Mouse (Mus musculus): ENCODE data around the gene Tll1.
A peak's percentile ranks its signal among the peaks of the same experiment; 100 is the strongest.
"Not testable (repeated sequence)": the region's sequence is repeated elsewhere in the genome, so short reads cannot be mapped to it uniquely, and the experiment has no call there.

The Tll1 gene

DNA sequence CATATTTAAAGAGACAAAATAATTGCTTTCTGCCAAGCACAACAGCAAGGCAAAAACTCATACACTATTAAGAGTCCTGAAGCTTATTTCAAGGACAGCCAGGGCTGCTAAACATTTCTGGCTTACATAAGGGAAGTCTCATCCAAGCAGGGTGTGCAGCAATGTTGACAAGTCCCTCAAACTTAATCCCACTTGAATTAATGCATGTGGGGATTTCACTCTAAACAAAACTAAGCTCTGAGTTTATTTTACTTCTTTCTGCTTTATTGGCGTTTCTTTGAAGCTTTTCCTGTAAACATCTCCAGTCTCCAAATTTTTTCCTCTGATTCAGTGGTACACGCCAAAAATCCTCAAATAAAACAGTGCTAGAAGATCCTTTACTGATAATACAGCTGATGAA lies 146.2 kb downstream of the Tll1 start:
- no peak for DNase-seq (ENCODE audit: low read depth)

DNA sequence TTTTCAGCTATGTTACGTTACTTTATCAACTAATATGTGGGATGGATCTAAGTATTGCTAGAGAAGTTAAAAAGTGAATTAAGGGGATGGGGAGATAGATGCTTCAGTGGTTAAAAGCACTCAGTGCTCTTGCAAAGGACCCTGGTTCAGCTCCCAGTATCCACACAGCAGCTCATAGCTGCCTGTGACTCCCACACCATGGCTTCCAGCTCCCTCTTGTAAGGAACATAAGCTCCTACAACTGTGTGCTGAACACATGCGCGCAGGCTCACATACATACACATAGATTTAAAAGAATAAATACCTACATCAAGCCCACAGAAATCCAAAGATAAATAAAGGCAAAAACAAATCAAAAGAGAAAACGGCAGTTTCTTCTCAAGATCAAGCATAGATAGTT lies 148.5 kb downstream of the Tll1 start:
- DNase-seq (ENCODE audit: low read depth): no peak

DNA sequence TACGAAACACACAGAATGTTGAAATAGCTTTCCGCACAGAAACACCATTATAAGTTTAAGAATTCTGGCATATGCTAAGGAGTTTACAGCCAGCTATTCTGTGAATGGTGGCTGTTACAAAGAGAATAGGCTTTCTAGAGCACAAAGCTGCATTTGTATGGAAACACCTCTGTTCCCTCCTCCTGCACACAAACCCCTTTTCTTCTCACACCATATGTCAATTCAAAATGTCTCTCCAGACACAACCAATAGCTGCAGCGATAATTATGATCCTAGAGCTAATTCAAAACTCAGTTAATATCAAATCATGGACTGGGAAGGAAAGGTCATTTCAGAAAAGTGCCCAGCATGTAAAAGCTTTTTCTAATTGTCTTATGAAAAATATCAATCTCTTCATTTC lies 157.5 kb downstream of the Tll1 start:
- DNase-seq (ENCODE audit: low read depth): no peak

DNA sequence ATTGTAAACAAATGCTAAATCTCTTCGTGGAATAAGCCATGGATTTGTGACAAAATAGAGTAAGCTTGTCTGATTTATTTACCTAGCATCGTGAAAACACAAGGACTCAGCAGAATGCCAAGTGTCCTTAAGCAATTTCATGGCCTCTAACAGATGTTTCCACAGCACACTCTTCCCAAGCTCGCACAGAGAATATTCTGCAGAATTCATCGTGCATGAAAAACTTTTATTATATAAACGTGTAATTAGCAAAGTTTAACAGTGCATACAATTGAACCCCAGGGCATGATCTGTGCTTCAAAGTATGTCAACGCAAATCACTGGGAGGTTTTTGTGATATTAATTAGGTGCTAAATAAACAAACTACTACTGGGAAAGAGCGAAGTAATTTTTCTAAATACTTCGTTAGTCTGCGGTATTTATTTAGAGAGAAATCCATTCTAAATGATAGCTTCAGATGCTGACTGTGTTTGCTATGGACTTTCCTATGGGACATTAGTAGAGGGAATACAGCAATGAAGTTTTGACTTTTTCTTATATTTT lies 158.0 kb downstream of the Tll1 start:
- no peak for DNase-seq (ENCODE audit: low read depth)

DNA sequence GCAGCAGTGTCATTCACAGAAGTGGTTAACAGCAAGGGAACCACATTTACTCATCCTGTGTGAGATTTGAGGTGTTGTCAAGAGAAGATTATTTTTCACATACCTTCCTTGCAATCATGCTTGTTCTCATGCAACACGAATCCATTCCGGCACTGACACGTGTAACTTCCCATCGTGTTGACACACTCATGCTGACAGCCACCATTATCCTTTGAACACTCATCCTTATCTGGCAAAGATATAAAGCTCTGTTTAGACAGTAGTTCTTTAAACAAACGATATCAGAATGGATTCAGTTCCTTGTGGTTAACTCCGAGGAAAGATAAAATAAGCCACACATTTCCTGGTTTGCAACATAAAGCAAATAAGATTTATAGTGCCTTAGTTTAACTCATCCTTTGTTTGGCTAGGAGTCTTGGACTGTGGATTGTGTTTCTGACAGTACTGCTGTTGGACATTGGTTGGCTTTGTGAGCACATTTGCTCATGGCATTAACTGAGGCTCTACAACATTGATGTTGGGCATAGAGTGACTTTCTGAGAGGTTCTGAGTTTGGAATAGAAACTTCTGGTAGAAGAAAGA lies 164.7 kb downstream of the Tll1 start:
- no peak for DNase-seq (ENCODE audit: low read depth)

DNA sequence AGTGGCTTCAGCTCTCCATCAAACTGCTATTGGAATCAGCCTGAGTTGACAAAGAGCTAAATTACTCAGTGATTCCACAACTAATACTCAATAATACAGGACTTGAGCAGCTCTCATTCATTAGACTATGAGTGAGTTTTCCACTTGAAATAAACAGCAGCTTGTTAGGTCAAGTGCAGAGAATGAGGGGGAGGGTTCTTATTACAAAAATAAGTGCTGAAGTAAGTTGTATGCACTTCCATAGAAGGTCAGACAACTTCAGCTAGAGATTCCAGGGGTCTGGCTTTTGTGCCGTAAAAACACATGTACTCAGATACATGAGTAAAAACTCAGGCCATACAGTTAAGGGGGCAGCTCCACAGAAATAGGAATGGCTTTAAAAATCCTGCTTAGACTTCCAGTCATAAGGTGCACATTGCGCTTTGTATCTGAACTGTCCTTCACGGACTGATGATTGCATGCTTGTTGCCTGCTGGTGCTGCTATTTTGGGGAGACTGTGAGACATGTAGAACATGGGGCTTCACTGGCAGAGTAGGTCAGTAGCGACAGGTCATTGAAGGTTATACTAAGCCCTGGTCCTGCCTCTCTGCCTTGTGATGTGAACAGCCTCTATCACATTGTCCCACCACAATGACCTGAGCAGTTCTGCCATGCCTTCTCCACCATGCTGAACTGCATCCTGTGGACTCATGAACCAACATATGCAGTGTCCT lies 175.2 kb downstream of the Tll1 start:
- DNase-seq (ENCODE audit: low read depth): no peak

DNA sequence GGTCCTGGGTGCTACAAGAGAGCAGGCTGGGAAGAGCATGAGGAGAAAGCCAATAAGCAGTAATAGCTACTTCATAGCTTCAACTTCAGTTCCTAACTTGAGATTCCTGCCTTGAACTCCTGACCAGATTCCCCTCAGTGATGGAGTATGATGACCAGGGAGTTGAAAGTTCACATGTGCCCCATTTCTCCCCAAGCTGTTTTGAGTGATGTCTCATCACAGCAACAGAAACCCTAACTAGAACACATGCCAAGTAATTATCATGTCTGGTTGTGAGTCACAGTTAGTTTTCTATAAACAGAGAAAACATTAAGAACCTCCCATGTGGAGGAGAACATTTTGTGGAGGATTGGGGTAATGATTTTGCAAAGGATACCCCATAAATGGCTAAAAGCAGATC lies 176.0 kb downstream of the Tll1 start:
- DNase-seq (ENCODE audit: low read depth): peak; percentile 42

DNA sequence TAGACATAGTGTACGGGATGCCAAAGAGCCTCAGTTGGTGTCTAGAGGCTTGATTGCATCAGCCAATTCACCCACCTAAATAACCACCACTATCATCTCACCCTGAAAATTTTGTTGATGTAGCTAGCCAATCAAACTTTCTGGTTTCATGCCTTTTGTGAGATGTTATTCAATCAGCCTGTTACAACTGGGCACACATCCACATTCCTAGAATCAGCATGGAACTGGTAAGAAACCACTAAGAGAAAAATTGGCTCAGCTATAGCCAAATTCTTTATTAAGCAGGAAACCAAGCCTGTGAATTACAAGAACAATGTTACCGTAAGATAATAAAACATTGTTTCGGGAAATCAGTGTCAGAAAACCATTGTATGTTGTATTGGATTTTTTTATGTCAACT lies 176.5 kb downstream of the Tll1 start:
- DNase-seq (ENCODE audit: low read depth): peak; percentile 78

DNA sequence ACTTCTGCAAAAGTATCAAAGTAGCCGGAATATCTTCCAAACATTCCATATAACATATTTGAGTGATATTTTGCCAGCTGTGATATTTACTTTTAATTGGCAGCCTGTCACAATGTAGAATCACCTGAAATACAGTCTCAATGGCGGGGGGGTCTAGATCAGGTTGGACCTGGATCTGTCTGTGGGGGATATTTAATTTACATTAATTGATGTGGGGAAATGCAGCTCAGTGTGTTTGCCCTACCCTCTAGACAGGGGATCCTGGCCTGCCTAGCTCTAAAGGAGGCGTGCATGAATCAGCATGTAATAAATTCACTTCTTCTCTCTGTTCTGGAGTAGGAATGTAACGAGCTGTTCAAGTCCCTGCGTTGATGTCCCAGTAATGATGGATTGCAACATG lies 181.7 kb downstream of the Tll1 start:
- DNase-seq (ENCODE audit: low read depth): no peak

DNA sequence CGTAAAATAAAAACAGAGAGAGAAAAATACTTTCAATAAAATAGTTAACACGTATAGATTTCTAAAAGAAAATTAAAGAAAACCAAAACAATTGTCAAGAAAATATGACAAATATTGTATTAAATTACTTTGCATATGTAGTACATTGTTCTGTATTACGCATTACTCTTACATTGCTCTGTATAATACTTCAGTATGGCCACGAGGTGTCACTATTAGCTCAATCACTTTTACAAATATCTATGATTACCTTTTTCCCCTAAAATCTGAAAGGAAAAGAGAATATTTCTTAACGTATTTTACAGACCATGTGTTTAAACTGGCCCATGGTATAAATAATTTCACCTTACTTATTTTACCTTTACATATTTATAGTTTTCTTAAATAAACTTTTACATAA lies 182.5 kb downstream of the Tll1 start:
- DNase-seq (ENCODE audit: low read depth): peak; percentile 76

DNA sequence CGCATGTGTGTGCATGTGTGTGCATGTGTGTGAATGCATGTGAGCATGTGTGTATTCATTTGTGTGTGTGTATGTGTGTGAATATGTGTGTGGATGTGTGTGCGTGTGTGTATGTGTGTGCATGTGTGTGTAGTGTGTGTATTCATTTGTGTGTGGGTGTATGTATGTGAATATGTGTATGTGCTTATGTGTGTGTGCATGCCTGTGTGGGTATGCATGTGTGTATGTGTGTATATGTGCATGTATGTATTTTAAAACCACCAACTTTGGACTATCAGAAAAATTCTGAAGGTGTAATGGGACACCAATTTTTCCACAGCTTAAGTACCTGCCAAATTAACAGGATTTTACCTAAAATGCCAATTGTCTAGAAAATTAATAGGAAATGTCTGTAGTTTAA lies 183.0 kb downstream of the Tll1 start:
- DNase-seq (ENCODE audit: low read depth): no peak

DNA sequence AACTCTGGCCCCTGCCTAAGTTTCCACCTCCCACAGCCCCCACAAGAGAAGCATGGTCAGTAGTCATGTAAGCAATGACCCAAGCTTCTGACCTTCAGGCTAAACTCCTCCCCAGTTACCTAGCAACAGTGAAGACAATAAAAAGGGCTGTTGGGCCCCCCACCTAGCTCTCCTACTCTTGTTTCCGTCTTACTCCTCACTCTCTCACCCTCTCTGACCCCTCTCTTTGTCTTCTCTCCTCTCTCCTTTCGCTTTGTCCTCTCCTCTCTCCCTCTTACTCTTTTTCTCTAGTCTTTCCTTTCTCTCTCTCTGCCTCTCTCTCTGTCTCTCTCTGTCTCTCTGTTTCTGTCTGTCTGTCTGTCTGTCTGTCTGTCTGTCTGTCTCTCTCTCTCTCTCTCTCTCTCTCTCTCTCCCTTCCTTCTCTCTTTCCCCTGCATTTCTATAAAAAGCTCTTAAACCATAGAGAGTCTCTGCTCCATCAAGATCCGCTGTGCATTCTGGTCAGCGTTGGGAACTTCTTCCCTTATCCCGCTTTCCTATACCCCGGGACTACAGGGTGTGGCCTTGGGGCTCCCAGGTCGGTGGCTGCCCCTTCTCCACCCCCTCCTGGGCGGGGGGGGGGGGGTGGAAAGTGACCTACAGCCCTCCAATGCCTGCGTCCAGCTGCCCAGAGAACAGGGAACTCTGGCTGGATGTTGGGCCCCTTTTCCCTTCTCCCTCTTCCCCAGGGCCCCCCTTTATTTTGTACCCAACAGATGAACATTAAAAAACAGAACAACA lies 235.3 kb downstream of the Tll1 start:
- not testable (repeated sequence) for DNase-seq (ENCODE audit: low read depth)

Data from NIH3T3 (cell line).